ENCODE assay signal across 10 mouse cellular contexts in the genomic region with DNA sequence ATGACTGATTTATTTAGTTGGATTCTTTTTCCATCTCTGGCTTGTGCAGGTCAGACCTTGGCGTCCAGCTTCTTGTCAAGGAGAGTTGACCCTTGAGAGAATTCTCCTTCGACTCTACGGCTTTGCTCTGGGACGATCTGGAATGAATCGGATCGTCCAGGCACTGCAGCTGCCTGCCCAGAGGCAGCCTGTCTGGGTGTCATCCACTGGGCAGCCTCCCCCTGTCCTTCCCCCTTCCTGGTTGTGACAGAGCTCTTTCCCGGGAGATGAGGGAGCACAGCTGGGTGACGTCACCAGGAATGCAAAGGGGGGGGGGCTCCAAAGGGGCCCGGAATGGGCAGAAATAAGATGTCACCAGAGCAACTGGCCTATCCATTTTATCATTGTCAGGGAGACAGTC.
A peak's percentile ranks its signal among the peaks of the same experiment; 100 is the strongest.
DNase-seq lines count a peak whose midpoint lies in the region; ATAC-seq lines count a peak whose summit lies in the region.
"Had no signal": no experiment of that assay in that cellular context is flagged by ENCODE, and none has a peak within 500 bp of the region (broad histone marks: within the 10 kb centered on the region; RNA-seq: fewer than 3 reads in every experiment).

No protein-coding gene starts in this region.

- peak overlapping the region; percentile 35; the same call in 1 of the 2 replicates for H3K9ac ChIP-seq in heart, embryonic 14.5 days (ENCODE audit: low read length)

- H3K4me2 ChIP-seq in heart, embryonic 14.5 days (ENCODE audit: low read length) = peak overlapping the region; percentile 37

- no peaks in the 10 kb centered on the region for H3K27me3 ChIP-seq in heart, embryonic 14.5 days (ENCODE audit: control insufficient read depth, insufficient read depth, low read length)

- no peak overlapping the region for H3K27ac ChIP-seq in heart, embryonic 14.5 days (replicated peaks in 1 of 2; ENCODE audit: control insufficient read depth in 1 of 2, insufficient read depth in 1 of 2, low read depth in 2 of 2, low read length in 2 of 2)
- H3K27ac ChIP-seq: macrophage had no signal

- no peak overlapping the region for H3K4me3 ChIP-seq in heart, embryonic 14.5 days (ENCODE audit: control insufficient read depth in 1 of 2, insufficient read depth in 1 of 2, low read depth in 1 of 2, low read length in 2 of 2)

- DNase-seq in heart, adult 8-10 months (ENCODE audit: low spot score) = no peak
- peak; percentile 25 for DNase-seq in ES-CJ7 (ENCODE audit: low read depth, low spot score)
- peak; percentile 39 for DNase-seq in embryo, embryonic 9.5 days (ENCODE audit: extremely low spot score)
- DNase-seq in lung, postnatal 10 days = peak; percentile 78
- no peak for DNase-seq in spleen, postnatal 4 days (ENCODE audit: low spot score in 2 of 2)
- DNase-seq in urinary bladder, adult 2 months (ENCODE audit: low spot score) = no peak
- no peak for DNase-seq in layer of hippocampus, adult 18-20 months (ENCODE audit: low spot score in 2 of 2)
- DNase-seq: right cerebral cortex, postnatal 25 days had no signal

- no peaks in the 10 kb centered on the region for H3K36me3 ChIP-seq in heart, embryonic 14.5 days (ENCODE audit: control insufficient read depth, insufficient read depth, low read length)

- ATAC-seq in heart, embryonic 14.5 days (ENCODE audit: insufficient number of reproducible peaks, insufficient read depth, low FRiP score, low read depth) = no peak

- peaks cover 8% of the 10 kb centered on the region in 2 experiments; a peak in 3 of 4 replicates for H3K4me1 ChIP-seq in heart, embryonic 14.5 days (ENCODE audit: control insufficient read depth in 2 of 2, insufficient read depth in 2 of 2, low read length in 2 of 2)

- no peaks in the 10 kb centered on the region for H3K9me3 ChIP-seq in heart, embryonic 14.5 days (ENCODE audit: control insufficient read depth, low read length)

- WGBS in heart, embryonic 14.5 days = under 1% methylated on average over 9 of the region's 9 CpGs

Comparison
In these comparisons a context has a peak if more than half of its experiments do, and no peak if none do; other contexts are left out.
1. DNase-seq: peak in ES-CJ7 (single experiment), embryo, embryonic 9.5 days (single experiment) and lung, postnatal 10 days (single experiment); none in heart, adult 8-10 months (single experiment), spleen, postnatal 4 days (0 of 2), urinary bladder, adult 2 months (single experiment) and layer of hippocampus, adult 18-20 months (0 of 2).